Mouse (Mus musculus) kidney, postnatal 4 days (tissue): Measurements from ENCODE around the gene Narf.

ENCODE experiments used
- DNase-seq, 2 experiments: peaks; one replicate each; pipeline ENCODE4 v3.0.0; 2021; ENCODE audit warnings: mixed read lengths in 2 of 2

The Narf gene

GRCm38 (mm10) chr11:121236564-121237344 is at the start of gene Narf:
Narf (plus strand) TSS chr11:121237253.
- peak; percentile 98 to 99 for DNase-seq

DNA sequence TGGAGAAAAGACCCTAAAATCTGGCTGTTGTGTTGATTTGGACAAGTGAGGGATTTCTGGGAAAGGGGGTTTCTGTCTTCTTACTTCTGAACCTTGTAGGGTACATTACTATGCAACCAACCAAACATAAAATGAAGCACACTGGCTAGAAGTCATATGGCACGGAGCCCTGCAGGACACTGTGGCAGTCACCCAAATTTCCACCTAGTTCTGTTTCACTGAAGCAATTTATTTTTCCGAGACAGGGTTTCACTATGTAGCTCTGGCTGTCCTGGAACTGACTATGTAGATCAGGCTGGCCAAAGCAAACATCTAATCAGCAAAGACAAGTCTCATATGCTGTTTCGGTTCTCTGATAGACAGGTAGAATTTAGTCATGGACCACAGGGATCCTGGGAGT is 47.4 kb upstream of the Narf start:
- DNase-seq = no peak

DNA sequence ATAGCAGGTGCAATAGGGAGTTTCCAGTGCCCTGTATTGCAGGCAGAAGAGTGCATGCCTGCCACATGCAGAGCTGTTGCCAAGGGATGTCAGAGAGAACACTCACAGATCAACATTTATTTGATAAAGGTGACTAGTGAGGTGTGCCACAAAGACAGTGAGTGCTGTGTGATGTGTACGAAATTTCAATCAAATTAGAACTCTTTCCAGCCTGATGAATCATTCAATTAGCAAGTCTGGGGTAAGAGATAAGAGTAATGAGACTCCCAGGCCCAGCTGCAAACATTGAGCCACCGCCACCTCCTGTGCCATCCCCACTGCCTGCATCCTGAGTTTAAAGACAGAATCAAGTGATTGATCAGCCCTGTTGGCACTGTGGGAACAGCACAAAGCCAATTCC is 44.3 kb upstream of the Narf start:
- no peak for DNase-seq

DNA sequence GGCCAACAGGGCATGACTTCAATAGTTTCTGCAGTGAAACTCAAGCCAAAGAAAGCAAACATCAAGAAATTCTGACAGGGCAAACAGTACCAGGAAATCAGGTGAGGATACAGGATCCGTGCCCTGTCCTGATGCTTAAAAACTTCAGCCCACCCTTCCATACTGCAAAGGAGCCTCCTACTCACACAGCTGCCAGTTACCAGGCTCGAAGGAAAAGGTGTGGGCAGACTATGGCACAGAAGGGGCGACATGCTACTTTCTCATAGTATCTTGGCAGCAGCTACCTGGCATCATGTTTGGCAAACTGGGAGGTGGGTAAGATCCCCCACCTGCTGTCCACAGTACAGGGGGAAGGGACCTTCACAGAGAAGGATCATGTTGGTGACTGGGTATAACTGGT is 43.6 kb upstream of the Narf start:
- DNase-seq = no peak

DNA sequence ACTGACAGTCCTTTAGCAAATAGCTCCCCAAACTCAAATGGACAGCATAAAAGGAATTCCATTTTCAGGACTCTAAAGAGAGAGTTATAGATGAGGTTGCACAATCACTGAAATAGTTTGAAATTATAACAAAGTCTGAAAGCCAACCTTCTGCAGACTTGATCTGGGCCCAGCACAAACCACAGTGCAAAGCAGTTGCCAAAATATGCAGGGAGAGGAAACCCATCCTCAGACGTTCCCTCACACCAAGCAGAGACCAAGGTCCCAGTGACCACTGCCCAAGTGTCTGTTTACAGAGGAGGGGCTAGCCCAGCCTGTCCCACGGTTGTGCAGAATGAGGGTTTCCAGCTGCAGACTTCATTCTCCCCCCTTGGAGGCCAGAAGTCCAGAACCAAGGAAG is 38.4 kb upstream of the Narf start:
- DNase-seq = no peak

GRCm38 (mm10) chr11:121199851-121200250 is 37.2 kb upstream of the Narf start:
- no peak for DNase-seq

- DNase-seq = no peak
These were observed 36.3 kb upstream of the Narf start for GRCm38 (mm10) chr11:121200781-121201180.

DNA sequence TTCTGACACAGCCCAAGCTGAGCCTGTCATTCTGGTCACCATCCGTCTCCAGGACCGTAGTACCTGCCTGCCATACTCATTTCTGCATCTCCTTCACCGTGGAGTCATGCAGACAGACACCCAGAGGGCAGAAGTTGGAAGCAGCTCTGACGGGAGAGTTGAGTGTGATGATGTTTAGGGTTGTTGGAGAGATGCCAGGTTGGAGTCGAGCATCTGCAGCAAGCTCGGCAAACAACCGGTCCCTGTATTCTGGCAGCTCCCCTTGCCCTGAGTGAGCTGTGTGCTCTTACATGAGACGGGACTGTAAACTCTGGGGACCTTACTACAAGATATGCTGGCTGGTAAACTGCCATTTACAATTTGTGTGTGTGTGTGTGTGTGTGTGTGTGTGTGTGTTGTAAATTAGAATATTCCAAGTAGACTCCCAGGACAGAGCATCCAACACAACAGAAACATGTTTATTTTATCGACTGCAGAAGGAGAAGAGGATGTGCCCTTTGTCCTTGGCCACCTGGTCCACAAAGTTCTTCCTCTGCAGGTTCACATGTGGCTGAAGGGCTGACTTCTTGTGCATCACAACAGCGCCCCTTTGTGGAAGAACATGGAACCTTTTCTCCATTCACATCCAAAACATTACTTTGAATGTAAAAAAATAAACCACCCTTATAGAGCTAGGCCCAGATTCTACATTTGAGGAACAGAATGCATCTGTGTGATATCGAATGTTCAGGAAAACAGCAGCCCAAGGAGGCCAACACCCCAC is 35.4 kb upstream of the Narf start:
- DNase-seq = peak; percentile 51 to 66

- DNase-seq = no peak
These were observed 33.2 kb upstream of the Narf start for GRCm38 (mm10) chr11:121203859-121204160.

DNA sequence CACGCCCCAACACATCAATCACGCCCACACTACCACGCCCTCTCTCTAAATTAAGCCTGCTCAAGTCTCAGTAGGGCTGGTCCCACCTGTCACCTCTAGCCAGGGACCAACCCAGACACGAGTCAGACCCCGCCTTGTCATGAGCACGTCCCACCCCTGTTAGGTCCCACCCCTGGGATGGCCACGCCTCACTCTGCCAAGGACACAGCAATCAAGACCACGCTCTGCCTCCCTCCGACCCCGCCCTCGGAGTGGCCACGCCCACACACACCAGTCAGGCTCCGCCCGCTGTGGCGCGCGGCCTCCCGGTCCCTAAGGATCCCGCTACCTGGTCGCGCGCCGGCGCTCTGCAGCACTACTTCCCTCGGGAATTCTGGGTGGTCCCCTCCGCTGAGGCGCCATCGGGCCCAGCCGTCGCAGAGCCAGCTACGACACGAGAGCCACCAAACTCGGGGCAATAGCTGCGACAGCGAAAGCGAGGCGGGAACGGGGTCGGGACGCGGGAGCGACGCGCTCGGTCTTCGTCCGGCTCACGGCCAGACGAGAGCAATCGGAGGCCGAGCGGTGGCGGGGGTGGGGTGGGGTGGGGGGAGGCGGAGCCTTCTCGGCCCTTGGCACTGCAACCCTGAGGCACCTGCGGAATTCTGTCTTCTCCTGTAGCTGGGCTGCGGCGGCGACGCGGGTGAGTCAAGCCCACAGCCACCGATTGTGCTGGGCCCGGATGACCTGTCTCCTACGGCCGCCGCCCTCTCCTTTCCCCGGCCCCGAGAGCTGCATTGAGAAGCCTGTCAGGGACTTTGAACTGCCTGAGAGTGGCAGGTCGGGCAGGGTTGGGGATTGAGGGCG is 32.7 kb upstream of the Narf start, which contains the start of the genes Hexdc and Ogfod3:
Gene Hexdc (plus strand): TSS at position 273 of the 846 bp plus-strand sequence.
Gene Ogfod3 (minus strand): TSS at position 551 of the 846 bp plus-strand sequence.
- peak; percentile 99 for DNase-seq

DNA sequence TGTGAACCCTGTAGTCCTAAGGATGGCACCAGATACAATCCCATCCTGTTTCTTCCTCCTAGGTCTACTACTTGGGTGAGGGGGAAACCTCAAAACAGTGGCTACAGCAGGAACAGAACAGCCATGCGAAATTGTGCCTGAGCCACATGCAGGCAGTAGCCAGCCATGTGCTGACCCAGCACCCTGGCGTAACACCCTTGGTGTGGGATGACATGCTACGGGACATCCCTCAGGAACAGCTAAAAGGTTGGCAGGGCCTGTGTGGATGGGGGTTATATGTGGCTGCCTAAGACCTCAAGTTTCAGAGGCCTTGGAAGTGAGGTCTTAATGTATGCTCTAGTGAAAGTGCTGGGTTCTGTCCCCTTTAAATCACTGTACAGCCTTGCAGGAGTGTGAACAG is 20.2 kb upstream of the Narf start:
- no peak for DNase-seq

- no peak for DNase-seq
These were observed 17.3 kb upstream of the Narf start for GRCm38 (mm10) chr11:121219776-121220175.

DNA sequence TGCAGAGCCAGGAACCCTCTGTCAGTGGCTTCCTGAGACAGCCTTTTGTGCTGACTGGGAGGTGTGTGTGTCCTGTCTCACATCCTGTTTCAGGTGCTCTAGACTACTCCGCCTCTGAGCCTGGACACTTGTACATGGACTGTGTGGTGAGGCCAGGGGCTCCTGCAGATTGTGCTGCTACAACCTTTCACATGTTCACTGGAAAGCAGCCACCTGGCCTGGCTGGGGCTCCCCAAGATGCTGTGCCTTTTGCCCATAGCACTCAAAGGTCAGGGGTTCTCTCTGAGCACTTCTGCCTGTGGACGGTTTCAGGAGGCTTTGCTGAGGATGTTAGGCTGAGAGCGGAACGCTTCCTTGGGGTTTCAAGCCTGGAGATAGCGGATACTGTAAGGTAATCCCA is 16.3 kb upstream of the Narf start:
- no peak for DNase-seq

DNA sequence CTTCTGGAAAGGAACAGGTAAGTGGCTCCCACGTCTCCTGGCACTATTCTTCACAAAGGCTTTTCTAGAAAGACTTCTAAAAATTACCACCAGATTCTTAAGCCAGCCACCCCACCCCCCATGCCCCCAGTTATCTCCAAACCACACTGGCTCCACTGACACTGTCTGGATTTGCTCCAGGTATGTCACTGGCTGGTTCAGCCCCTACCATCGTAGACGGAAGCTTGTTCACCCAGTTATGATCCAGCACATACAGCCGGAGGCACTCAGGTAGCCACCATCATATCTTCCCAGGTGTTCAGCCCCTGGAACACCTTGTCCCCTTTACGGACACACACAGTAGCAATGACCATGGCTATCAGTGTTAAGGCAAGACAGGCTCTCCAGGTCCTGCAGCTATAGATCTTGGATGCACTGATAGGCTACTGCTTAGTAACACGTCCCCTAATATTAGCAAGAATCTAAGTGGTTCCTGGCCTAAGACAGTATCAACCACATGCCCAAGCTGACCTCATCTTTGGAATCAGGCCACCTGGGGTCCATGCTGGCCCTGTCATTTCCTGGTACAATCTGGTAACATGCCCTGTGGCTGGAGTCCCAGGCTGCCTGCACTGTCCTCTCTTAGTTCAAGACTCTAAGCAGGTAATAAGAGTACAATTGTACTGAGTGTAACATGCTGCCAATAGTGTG is 15.6 kb upstream of the Narf start:
- DNase-seq = no peak

DNA sequence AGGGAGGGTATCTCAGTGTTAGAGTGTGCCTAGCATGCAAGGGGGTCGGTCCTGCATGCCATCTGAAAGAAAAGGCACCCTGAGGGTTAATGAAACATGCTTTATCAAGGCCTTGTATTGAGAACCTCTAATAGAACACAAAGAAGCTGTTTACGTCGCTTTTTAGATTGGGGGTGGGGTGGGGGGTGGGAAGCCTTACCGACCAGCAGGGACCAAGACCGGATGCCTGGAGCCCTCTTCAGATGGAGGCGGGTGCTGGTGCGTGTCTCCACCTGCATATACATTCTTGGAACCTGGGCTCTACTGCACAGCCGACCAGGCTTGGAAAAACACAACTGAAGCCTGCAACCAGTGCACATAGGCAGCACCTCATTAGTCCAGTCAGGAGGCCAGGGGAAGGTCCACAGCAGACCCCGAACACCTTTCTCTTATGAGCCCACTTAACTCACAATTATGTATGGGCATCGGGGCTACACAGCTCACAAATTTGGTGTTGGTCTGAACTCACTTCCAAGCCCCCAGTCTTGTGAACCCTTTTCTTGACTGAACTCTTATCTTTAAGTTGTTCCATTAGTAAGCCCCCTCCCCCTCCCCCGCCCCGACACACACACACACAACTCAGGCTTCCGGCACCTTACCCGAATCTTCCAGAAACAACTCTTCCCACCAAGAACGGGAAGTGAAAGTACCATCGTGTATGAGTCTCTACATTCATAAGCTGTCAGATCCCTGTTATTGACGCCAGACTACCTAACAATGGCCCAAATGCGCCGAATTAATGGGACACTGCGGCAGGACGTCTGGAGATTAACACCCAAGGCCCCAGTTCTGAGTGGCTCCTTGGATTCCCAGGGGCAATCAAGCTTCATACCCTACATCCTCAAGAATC is 8.7 kb upstream of the Narf start:
- peak in 1 of 2 experiments; percentile 37 for DNase-seq

DNA sequence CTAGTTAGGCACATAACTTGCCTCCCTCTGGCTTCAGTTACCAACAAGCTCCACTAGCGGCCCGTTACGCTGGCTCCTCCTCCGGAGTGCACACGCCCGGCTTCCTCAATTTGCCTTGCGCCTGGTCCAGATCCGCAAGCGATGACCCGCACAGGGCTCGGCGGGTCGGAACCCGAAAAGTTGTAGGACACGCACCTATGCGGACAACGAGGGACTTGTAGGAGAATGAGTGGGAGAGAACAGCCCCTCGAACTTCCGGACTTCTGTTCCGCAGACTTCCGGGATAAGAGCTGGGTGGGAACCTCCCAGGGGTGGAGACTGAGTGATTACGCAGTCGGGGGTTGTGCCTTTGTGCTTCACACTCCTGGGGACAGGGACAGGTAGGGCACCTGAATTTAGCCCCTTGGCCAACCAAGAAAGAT is 8.0 kb upstream of the Narf start, which contains the start of gene Cybc1:
Gene Cybc1 (minus strand): TSS at position 305 of the 422 bp plus-strand sequence.
- peak; percentile 77 to 83 for DNase-seq

DNA sequence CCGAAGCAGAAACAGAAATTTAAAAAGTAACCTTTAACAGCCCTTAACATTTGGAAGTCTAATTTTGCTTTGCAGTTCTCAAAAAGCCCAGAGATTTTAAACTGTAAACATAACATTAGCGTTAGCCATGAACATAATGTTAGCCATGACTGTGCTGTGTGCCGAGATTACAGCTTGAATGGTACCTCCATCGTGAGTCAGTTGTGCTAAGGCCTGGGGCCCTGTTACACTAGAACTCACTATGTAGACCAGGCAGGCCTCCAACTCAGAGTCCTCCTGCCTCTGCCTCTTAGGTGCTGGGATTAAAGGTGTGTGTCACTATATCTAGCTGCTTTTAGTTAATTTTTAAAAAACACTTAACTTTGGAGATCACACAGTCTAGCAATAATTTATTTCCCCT is 5.9 kb upstream of the Narf start:
- no peak for DNase-seq

DNA sequence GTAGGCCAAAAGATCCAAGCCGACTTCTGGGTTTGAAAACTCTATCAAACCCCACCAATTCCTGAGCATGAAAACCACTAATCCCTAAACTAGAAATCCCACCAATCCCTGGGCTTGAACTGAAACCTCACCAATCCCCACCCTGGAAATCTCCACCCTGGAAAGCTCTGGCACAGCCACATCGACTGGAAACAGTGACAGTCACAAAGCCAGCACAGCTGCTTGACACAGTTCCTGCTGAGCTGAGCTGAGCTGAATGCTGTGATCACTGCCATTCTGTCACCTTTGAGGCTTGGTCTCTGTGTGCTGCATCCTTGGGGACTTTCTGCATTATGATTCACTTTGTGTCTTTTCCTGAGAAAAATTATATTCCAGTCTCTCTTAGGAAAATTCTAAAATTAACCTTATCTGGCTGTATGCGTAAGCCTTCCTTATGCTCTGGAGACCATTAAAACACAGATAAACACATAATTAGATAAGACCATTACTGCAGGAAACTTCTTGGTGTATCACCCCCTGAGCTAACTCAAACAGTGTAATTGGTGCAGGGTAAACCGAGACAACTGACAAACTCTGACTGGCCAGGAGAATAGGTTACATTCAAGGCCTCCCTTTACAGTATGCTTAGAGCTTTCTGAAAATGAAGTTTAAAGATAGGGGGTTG is 5.3 kb upstream of the Narf start:
- DNase-seq = no peak

GRCm38 (mm10) chr11:121232706-121233105 is 4.3 kb upstream of the Narf start:
- no peak for DNase-seq

- peak; percentile 56 to 70 for DNase-seq
These were observed 1.4 kb upstream of the Narf start for GRCm38 (mm10) chr11:121235475-121236238.
